Mouse (Mus musculus) G1E (cell line): ENCODE data around the gene Acy3. TPM values are rescaled to one million over a fixed set of nuclear protein-coding genes. Genes with fewer than 3 reads are reported as not detected.

Experiments
- ATAC-seq: 2 replicates; pipeline ENCODE4 v1.8.0; 2016; ENCODE audit warnings: mild to moderate bottlenecking; ENCODE audit not compliant: insufficient number of reproducible peaks, poor library complexity, low FRiP score, severe bottlenecking; ENCODE audit errors: extremely low read depth
- DNase-seq: peaks from one replicate; pipeline ENCODE4 v3.0.0; 2012; ENCODE audit warnings: low spot score
- H3K27me3 ChIP-seq: 2 replicates; pipeline ENCODE4 v1.6.1; 2012; ENCODE audit warnings: mild to moderate bottlenecking, low read length, inconsistent platforms; ENCODE audit not compliant: insufficient read depth
- H3K36me3 ChIP-seq: replicated peaks from 2 replicates; pipeline ENCODE3; 2012; ENCODE audit warnings: mild to moderate bottlenecking, inconsistent platforms
- H3K4me1 ChIP-seq: 2 replicates; pipeline ENCODE4 v1.6.1; 2012; ENCODE audit warnings: low read depth, low read length, inconsistent platforms, mixed read lengths; ENCODE audit not compliant: insufficient read depth
- H3K4me3 ChIP-seq: 2 replicates; pipeline ENCODE4 v1.5.1; 2012; ENCODE audit warnings: low read depth, mild to moderate bottlenecking, inconsistent platforms, low read length, moderate library complexity, mixed read lengths
- H3K9me3 ChIP-seq: replicated peaks from 2 replicates; pipeline ENCODE4 v1.6.1; 2012; ENCODE audit warnings: inconsistent platforms
- CTCF ChIP-seq: IDR thresholded peaks from 2 replicates; pipeline ENCODE4 v1.5.1; 2012; ENCODE audit warnings: low read depth, low read length, inconsistent platforms, mixed read lengths
- GATA1 ChIP-seq: IDR thresholded peaks from 2 replicates; pipeline ENCODE4 v1.6.1; 2012; ENCODE audit warnings: borderline replicate concordance, low read length, inconsistent platforms, mixed read lengths
- GATA2 ChIP-seq: IDR thresholded peaks from 2 replicates; pipeline ENCODE4 v1.6.1; 2012; ENCODE audit warnings: low read depth, low read length, inconsistent platforms, borderline replicate concordance
- POLR2AphosphoS5 ChIP-seq: IDR thresholded peaks from 2 replicates; pipeline ENCODE4 v1.6.1; 2012; ENCODE audit warnings: low read depth, low read length, inconsistent platforms; ENCODE audit not compliant: insufficient replicate concordance
- TAL1 ChIP-seq: conservative IDR thresholded peaks from 2 replicates; pipeline ENCODE4 v1.6.1; 2012; ENCODE audit warnings: low read depth, low read length, inconsistent platforms, mixed read lengths
- polyA plus RNA-seq: library from polyadenylated mRNA; stranded (reverse); fragments of >175 nt; gene quantifications from 2 replicates; pipeline ENCODE4 v1.2.3, GENCODE M21; 2012
- total RNA-seq, 2 experiments: library from RNA; stranded (forward) in 1 of 2; stranded (reverse) in 1 of 2; fragments of 200-1000 nt in 1 of 2; fragments of >200 nt in 1 of 2; fragmentation: Nextera tagmentation in 1 of 2; gene quantifications; 2 replicates each; pipeline ENCODE4 v1.2.3; 2014 to 2017

Acy3 gene
- total and polyA plus RNA-seq, 3 experiments = 0.55 to 7.4 (median 3.8) TPM

DNA sequence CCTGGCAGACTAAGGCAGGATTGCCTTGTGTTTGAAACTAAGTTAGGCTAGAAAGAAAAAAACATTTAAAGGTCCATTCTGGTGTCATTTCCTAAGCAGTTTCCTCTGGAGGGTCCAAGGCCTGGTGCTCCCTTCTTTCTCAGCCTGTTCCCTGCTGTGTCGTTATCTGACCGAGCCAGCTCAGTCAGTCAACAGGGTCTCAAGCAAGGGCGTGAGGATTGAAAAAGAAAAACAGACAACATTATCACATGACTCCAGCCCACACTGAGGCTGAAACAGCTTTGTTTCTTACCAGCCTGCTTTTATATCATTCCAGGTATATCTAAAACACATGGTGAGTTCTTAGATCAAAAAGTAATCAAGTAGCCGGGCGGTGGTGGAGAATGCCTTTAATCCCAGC is 29.3 kb downstream of the Acy3 start:
- 0 out of 2 replicates have a peak, but pooled peaks cover 6% of the 10 kb centered on the region for H3K27me3 ChIP-seq
- DNase-seq (no peak), ATAC-seq (no peak)
- H3K4me1 ChIP-seq = peaks cover 42% of the 10 kb centered on the region
- peaks cover 7% of the 10 kb centered on the region for H3K36me3 ChIP-seq
- H3K4me3 ChIP-seq = no peak overlapping the region
- TF ChIP-seq CTCF (no peak), TAL1 (no peak), POLR2AphosphoS5 (no peak), GATA2 (no peak), GATA1 (no peak)
- H3K9me3 ChIP-seq = no peaks in the 10 kb centered on the region

DNA sequence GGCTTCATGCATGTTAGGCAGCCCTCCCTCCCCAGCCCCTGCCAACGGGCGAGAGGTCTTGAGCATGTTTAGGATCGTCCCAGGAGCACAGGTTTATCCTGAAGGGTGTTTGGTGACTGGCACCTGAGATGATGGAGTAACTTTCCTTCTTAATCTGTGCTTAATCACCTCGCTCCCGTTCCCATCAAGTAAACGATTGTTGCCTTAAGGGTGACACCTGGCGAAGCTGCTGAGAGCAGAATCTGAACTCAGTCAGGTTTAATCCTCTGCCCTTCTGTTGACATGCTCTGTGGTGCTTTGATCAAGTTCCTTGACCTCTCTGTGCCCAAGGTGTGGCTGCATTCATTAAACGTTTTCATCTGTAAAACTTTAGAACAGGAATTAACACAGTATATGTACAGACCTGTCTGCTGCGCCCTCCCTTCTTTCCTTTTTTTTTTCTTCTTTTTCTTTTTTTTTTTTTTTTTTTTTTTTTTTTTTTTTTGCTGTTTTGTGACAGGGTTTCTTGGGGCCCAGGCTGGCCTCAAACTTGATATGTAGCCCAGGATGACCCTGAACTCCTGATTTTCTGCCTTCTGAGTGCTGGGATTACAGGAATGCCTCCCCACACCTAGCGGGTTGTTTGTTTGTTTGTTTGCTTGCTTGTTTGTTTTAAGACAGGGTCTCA is 31.7 kb downstream of the Acy3 start:
- peaks cover 27% of the 10 kb centered on the region for H3K4me1 ChIP-seq
- DNase-seq (no peak), ATAC-seq (no peak)
- TF ChIP-seq GATA2 (no peak), TAL1 (no peak), GATA1 (no peak), CTCF (no peak), POLR2AphosphoS5 (no peak)
- H3K9me3 ChIP-seq = no peaks in the 10 kb centered on the region
- H3K4me3 ChIP-seq = no peak overlapping the region
- H3K36me3 ChIP-seq = no peaks in the 10 kb centered on the region
- H3K27me3 ChIP-seq = 0 out of 2 replicates have a peak, but pooled peaks cover 6% of the 10 kb centered on the region

DNA sequence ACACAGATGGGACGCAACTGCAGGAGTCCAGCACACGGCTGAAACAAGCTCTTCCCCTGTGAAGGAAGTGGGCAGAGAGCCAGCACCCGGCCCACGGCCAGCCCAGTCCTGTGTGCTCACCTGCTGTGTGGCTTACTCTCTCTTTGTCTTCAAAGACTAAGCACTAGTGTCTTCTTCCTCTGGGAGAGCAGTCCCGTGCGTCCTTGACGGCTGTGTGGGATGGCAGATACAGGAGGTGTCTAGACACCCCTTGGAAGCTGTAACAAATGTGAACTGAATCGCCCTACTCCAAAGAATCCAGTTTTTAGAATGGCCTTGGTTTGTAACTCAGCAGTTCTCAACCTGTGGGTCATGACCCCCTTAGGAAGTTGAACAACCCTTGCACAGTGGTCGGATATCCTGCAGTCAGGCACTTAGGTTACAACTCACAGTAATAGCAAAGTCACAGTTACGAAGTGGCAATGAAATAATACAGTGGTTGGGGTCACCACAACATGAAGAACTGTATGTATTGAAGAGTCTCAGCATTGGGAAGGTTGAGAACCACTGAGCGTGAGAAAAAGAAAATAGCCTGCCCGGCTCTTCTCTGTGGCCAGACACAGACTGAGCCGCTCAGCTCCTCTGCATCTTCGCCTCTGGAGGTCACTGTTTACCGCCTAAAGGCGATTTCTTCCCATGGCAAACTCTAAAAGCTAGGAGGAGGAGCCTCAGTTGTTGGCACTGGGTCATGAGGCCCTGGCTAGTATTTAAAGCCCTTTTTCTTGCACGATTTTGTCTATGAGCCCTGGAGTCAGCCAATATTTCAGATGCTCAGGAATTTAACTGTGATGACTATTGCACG is 32.6 kb downstream of the Acy3 start:
- ATAC-seq (no peak), DNase-seq (peak; percentile 47)
- Histone ChIP-seq H3K4me3 (no peak overlapping the region), H3K4me1 (peaks cover 20% of the 10 kb centered on the region), H3K27me3 (0 out of 2 replicates have a peak, but pooled peaks cover 6% of the 10 kb centered on the region), H3K9me3 (no peaks in the 10 kb centered on the region), H3K36me3 (no peaks in the 10 kb centered on the region)
- no peak for TF ChIP-seq GATA1
- no peak for TF ChIP-seq POLR2AphosphoS5
- TF ChIP-seq TAL1 = no peak
- TF ChIP-seq GATA2 = no peak
- TF ChIP-seq CTCF = peak; percentile 5; the same call in 1 of the 2 replicates

DNA sequence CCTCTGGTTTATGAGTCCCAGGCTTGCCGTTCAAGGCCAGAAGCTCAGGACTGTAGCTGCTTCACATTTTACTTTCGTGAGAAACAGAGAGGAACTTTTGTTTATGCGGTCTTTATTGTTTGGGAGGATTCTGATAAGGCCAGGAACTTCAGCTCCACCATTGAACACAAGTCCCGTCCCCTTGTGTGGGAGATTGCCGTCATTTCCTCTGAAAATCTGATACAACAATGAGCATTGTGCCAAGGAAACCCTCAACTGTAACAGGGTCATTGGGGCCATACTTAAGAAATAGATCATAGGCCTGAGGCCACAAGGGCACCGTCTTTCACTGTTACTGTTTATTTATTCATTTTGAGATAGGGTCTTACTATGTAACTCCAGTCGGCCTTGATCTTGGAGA is 36.8 kb downstream of the Acy3 start:
- 0 out of 2 replicates have a peak, but pooled peaks cover 9% of the 10 kb centered on the region for H3K27me3 ChIP-seq
- DNase-seq = no peak
- H3K36me3 ChIP-seq = no peaks in the 10 kb centered on the region
- ATAC-seq = no peak
- no peak overlapping the region for H3K4me3 ChIP-seq
- H3K4me1 ChIP-seq = peaks cover 7% of the 10 kb centered on the region; the same call in 1 of the 2 replicates
- TF ChIP-seq CTCF (no peak), GATA2 (no peak), TAL1 (no peak), POLR2AphosphoS5 (no peak), GATA1 (no peak)
- H3K9me3 ChIP-seq = peaks cover 9% of the 10 kb centered on the region

DNA sequence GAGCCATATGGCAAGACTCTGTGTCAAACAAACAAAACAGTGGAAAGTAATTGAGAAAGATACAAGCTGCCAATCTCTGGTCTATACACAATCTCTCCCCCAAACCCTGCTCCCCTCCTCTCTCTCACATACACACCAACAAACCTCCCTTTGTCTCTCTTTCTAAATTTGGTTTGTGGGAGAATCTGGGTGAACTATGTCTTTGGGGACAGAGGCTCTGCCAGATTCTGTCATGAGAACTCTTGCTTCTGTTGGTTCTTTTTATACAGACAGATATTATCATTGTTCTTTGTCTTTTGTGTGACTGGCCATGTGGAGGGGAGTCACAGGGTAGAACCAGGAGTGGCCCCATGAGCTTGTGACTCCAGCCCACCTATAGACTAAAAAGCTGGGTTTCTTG is 41.2 kb downstream of the Acy3 start:
- DNase-seq = no peak
- 0 out of 2 replicates have a peak, but pooled peaks cover 3% of the 10 kb centered on the region for H3K27me3 ChIP-seq
- no peak for ATAC-seq
- no peaks in the 10 kb centered on the region for H3K36me3 ChIP-seq
- H3K4me1 ChIP-seq = no peaks in the 10 kb centered on the region
- no peak for TF ChIP-seq GATA2
- TF ChIP-seq TAL1 = no peak
- TF ChIP-seq POLR2AphosphoS5 = no peak
- no peak for TF ChIP-seq GATA1
- TF ChIP-seq CTCF = no peak
- H3K9me3 ChIP-seq = peaks cover 9% of the 10 kb centered on the region
- H3K4me3 ChIP-seq = no peak overlapping the region

DNA sequence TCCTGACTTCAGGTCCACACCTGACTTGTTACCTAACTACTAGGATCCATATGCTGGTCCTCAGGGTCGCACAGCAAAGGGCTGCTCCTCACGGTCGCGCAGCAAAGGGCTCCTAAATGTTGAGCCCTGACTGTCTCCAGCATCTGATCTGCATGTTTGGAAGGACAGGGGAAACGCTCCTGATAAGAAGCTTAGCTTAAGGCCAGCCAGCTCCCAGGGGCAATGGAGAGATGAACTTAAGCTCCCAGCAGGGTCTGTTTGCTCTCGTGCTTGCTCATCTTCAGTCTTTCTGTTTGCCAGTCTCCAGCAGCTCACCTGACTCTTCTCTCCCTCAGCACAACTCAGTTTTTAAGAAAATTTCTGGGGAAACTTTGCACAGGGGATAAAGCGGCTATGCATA is 46.3 kb downstream of the Acy3 start:
- ATAC-seq (no peak), DNase-seq (no peak)
- H3K4me3 ChIP-seq = no peak overlapping the region
- H3K4me1 ChIP-seq = peaks cover 10% of the 10 kb centered on the region; the same call in 1 of the 2 replicates
- no peaks in the 10 kb centered on the region for H3K27me3 ChIP-seq
- H3K9me3 ChIP-seq = no peaks in the 10 kb centered on the region
- no peak for TF ChIP-seq CTCF
- TF ChIP-seq GATA1 = no peak
- TF ChIP-seq POLR2AphosphoS5 = no peak
- TF ChIP-seq GATA2 = no peak
- no peak for TF ChIP-seq TAL1
- H3K36me3 ChIP-seq = peaks cover 12% of the 10 kb centered on the region
